Mouse (Mus musculus) left cerebral cortex, postnatal 4 days (tissue): Measurements from ENCODE around the gene Prkn. TPM values are rescaled to one million over a fixed set of nuclear protein-coding genes. Genes with fewer than 3 reads are reported as not detected.

Source experiments
- DNase-seq: peaks from one replicate; pipeline ENCODE4 v3.0.0-alpha.2; 2022
- intact Hi-C: fragments of 180-260 bp; cut with DNase I; formaldehyde crosslinking; loops from one replicate; pipeline ENCODE4 v1.15.1; 2025
- total RNA-seq, 2 experiments: library from RNA; stranded (reverse); gene quantifications; 2 replicates each; pipeline ENCODE4 v1.2.3; 2021

Gene Prkn
- total RNA-seq, 2 experiments from 2014 or later, result 12.8 to 16.2 TPM

DNA sequence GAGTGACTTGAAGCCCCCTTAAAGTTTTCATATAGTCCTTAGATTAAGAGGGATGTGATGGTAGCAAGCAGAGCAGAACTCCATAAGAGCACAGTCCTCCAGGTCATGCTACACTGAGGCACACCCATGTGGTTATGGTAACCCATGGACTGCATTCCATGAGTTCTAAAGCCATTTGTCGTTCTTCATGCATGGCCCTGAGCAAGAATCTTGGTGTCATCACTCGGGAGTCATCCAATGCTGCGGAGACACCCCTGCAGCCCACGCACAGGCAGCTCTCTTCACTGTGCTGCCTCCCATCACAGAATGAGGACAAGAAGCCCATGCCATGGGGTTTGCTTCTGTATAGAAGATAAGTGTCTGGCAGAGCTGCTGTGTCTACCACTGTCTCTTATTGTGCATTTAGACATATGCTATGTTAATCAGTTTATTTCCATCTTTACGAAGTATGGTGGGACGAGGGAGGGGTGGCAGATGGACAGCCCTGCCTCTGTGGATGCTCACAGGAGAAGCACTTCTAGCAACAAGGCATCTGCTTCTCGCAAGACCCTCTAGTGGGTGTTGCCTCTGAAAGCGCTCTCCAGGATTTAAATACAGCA lies 543.3 kb downstream of the Prkn start:
- no peak for DNase-seq
- intact Hi-C loops, result no loop called here

DNA sequence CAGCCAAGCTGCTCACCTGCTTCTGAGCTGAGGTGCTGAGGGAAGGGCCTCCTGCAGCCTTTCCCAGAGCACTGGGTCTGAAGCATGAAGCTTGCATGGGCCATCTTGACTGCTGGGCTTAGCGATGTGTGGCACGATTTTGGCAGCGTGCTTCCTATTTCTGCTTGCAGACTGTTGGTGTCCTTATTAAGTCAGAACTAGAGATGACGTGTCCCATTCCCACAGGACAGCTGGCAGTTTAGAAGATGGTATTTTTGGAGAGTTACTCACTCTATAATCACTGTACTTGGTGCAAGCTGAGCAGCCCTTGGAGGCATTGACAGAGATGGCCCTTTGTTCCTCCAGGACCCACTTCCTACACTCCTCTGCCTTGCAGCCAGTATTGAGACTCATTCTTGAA lies 545.1 kb downstream of the Prkn start:
- intact Hi-C loops, result no loop called here
- DNase-seq, result peak; percentile 29

DNA sequence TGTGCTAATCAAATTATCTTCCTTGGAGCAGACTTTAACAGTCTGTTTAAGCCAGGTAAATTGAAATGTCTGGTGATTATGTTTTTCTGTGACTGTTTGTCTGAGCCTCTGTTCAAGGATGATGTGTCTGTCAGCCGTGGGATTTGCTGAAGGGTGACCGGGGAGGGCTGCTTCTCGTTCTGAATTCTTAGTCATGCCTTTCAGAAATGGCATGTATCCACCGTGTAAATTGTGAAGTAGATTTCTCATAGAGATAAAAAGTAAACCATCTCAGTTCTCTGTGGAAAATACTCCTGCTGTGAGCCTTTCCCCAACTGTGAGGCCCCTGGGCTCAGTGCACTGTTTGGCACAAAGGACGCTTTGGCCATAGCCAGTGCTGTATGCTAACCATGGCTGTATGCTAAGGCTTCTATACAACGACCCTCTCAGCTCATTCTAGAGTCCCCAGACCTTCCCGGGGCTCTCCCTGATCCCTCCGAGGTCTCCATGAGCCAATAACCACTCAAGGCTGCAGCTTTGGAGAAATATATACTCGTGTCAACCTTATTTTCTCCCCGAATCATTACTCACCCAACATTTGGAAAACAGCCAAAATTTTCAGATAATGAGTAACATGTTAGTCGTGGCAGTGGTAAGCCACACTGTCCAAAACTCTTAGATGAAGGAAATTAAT lies 552.6 kb downstream of the Prkn start:
- no peak for DNase-seq
- intact Hi-C loops, result no loop called here

DNA sequence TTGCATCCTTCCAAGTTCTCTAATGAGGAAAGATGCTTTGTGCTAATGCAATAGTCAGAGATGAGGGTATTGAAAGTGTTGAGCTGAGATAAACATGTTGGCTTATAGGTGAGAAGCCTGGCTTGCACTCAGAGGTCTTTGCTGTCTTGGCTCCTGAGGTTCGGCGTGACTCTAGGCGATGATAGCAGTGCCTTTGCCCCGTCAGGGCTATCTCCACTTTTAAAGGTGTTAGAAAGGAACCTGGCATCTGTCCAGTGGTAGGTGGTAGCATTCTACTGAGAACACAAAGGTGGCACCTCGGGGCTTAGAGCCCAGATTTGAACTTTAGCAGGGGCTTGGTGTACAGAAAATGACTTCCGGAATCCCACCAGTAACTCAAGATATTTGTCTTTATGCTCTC lies 554.4 kb downstream of the Prkn start:
- intact Hi-C loops, result no loop called here
- no peak for DNase-seq

DNA sequence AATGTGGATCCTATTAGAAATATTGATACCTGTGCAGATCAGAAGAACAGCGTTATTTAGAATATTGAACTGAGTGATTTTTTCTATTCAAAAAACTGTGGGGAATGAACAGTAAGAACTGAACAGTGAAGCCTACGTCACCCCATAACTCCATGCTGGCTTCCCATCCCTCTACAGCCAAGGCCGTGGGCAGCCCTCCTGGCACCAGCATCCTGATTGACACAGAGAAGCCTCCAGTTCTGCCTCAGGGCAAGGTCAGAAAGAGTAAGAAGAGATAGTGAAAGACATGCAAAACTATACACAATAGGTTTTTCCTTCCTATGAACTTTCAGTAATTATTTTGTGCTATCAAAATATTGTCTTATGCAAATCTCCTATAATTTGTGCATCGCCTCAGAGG lies 557.5 kb downstream of the Prkn start:
- DNase-seq, result no peak
- intact Hi-C loops, result no loop called here

DNA sequence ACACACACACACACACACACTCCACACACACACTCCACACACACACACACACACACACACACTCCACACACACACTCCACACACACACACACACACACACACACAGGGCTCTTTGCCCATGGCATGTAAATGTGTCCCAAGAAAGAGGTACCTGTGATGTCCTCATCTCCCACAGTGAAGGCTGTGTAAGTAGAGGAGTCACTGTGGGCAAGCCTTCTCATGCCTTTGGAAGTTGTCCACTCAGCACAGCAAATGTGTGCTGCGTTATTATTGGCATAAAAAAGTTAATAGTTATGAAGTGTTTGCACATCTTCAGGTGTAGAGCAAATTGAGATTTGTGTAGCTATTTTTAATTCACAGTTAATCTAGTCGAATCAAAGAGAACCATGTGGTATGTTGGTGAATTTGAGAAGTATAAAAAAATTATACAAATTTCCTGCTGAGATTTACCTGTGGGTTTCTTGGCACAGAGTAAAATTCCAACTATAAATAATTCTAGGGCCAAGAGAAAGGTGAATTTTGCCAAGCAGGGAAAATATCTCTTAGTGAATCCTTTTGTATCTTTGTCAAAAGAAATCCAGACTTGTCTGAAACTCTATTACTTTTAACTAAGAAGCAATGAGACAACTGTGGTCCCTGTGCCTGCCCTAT lies 562.2 kb downstream of the Prkn start:
- intact Hi-C loops, result no loop called here
- DNase-seq, result no peak

DNA sequence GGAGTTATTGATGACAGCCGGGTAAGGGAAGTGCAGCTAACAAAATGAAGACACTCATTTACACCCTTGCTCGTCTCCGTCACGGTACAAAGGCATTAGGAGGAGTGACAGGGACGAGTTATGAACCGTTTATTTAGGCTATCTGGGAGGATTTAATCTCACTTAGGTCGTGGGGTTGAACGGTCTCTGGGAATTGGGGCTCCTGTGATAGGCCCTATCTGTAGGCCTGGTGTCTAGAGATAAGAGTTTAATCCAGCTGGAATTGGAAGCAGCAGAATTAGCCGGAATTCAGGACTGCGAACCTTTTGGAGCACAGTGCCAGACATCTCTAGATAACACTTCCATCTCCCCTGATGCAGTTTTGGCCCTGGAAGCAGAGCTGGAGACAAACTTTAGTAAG lies 571.2 kb downstream of the Prkn start:
- no peak for DNase-seq

DNA sequence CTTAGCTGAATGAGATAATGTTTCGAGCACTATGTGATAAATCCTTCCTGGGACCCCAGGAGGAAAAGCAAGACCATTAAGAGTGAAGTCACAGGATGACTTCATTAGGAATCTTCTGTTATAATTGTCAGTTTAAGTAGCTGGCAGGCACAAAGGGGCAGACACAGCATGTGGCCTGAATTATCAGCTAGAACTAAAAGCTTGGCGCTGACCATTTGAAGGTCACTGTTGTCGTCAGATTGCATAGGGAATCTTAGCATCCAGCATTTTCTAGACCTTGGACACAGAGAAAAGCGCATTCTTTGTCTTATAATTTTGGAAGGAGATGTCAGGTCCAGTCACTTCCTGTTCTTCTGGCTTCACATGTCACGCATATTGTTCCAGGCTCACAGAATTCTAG lies 573.5 kb downstream of the Prkn start:
- intact Hi-C loops, result no loop called here
- no peak for DNase-seq

More for the DNA sequence above, 571.2 kb downstream of the Prkn start:
- intact Hi-C loops, result no loop called here

DNA sequence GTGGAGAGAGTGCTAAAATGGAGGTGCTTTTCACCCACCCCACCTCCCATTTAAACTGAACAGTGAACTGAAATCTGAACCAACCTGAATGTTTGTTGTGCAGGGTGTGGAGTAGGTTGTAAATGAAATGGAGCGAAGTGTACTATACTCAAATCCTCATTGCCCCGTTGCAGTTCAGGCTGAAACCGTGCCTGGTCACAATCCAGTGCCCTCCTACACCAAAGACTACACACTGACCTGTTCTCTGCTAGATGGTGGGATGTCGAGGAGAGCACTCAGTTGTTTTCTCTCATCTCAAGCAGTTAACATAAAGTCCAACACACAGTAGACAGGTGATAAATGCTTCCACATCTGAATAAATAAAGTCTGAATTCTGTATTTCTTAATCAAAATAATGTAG lies 574.1 kb downstream of the Prkn start:
- no peak for DNase-seq
- intact Hi-C loops, result no loop called here

DNA sequence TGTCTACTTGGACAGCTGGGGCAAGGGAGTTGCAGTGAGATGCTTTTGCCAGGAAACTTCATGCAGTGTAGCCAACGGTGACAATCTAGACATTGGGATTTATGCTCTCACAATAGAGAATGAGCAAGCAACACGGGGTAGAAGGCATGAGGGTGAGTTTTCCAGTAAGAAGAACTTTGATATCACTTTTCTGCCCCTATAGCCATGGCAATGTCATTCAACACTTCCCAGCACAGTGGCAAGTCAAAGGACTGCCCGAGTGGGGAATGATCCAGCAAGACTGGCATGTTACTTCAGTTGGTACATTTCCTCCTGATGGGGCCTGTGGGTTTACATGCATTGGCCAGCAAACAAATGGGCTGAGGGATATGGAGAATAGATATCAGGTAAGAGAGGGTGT lies 577.0 kb downstream of the Prkn start:
- no peak for DNase-seq
- intact Hi-C loops, result no loop called here

DNA sequence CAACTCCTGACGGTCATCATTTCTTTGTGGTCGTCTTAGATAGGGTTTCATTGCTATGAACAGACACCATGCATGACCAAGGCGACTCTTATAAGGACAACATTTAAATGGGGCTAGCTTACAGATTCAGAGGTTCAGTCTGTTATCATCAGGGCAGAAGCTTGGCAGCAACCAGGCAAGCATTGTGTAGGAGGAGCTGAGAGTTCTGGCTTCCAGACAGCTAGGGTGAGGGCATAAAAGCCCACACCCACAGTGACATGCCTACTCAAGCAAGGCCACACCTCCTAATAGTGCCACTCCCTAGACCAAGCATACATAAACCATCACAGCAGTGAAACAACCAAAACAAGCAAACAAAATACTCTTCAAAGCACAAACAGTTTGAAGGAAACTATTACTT lies 579.3 kb downstream of the Prkn start:
- intact Hi-C loops, result no loop called here

DNA sequence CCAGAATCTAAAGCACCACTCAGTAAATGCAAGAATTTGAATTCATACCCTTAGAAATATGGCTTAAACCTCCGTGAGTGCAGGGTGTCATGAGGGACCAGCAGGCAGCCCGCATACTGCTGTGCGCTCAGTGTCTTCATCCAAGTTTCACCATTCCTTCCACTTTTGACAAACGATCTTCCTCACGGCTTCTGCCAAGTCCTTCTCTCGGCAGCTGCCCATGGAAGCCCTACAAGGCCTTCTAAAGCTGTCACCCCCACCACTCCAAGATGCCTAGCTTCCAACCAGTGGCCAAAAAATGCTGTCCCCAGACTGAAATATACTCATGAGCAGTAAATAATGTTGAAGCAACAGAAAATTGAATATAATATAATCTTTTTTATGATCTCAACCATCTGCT lies 580.7 kb downstream of the Prkn start:
- peak; percentile 43 for DNase-seq
- intact Hi-C loops, result no loop called here

More for the DNA sequence above, 579.3 kb downstream of the Prkn start:
- DNase-seq, result no peak

DNA sequence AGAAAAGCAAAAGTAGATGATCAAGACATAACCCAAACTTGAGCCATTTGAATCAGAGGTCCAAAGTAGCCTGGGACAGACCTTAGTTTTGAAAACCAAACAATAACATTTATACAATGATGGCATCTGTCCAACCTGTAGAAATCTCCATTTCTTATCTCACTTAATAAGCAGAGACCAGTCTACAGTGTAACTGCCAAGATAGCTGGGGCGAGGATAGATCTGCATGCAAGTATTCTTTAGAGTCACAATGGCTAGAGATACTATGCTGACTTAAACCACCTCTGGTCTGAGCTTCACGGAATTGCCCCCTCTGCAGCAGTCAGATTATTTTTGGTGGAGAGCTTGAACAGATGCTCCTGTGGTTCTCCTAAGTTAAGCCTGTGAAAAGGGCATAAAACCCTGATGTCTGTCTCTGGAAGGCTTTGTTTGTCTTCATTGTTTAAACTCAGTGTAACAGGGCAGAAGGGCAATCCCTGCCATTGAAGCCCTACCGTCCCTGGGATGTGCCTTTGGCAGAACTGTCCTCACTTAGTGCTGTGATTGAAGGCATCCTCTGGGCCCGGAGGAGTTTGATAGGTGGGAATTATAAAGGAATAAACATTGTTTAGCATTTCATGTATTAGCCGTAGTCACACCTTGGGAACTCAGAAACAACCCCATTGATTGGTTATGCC lies 581.2 kb downstream of the Prkn start:
- DNase-seq, result no peak
- intact Hi-C loops, result no loop called here

DNA sequence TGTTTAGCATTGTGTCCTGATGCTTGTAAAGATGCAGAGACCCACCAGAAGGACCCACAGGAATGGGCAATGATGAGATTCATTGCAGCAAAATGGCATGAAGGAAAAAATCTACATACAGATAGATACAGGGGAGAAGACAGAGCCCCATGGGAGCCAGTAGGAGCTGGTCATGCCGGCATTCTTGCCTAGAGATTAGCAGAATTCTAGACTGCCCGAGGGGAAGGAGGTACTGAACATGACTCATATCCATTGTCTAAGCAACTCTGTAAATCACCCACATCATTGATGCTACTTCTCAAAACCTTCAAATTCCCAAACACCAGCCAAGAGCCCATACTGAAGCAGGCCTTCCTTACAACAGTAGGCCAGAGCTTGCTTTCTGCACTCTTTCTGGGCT lies 591.1 kb downstream of the Prkn start:
- intact Hi-C loops, result no loop called here
- DNase-seq, result no peak

DNA sequence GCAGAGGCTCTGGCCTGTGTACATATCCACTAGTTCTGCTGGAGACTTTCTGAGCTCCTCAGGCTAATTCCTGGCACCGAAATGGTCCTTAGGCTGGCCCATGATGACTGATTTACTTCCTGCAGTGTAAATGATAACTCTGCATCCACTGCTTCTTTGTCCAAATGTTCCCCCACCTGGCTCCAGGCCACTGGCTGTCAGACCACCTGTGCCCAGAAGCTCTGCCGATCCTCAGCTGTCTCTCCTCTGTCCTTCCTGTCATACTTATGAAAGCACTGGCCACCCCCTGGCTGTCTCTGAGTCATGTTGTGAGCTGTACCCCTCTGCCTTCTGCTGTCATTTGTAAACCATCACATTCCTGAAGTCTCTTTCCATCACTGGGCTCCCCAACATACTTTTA lies 592.4 kb downstream of the Prkn start:
- DNase-seq, result peak; percentile 78
- intact Hi-C loops, result no loop called here

DNA sequence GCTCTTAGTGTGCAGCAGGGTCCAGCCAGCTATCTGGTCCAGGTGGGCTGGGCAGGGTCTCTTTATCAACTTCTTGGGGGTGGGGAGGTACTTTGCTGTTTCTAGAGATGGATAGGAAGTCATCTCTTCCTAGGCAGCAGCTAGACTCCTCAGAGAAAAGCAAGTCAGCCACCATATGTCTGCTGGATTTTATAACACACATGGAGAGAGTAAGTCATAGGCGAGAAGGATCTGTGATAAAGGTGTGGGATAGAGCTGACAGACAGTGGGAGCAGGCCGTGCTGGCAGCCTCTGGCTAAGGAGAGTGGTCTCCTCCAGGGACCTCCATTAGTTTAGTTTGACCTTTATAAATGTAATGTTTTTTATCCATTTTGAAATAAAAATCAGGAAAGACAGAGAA lies 622.5 kb downstream of the Prkn start:
- DNase-seq, result no peak
- intact Hi-C loops, result no loop called here

DNA sequence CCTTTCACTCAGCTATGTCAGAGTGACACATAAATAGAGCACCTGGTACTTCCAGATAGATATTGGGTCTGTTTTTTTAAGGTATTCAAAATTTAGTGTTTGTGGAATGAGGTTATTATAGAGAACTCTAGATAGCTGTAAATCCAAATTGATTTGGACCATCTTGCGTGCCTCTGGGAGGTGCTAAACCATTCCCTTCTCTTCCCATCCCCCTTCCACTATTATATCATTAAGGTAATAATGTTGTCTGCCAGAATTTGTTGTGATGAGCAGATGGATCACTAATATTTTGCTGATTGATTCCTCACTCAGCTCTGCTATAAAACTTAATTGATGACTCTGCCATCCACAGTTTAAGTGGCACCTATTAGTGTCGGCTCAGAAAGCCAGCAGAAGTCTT lies 625.9 kb downstream of the Prkn start:
- DNase-seq, result no peak
- intact Hi-C loops, result no loop called here

DNA sequence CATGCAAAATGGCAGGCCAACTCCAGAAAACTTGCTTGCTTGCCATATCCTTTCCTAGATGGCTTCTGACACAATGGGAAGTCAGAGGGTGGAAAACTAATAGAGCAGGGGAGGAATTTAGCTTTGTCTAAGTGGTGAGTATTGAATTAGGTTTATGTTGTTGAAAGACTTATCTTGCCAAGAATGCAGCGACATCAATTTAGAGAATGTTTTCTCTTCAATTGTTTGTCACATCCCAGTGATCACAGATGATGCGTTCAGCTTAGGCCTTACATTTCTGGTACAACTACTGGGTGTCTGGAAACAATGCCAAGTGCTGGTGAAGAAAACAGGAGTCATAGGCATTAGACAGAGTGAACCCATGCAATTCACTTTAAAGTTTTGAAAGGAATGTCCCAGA lies 628.4 kb downstream of the Prkn start:
- intact Hi-C loops, result no loop called here
- DNase-seq, result no peak

DNA sequence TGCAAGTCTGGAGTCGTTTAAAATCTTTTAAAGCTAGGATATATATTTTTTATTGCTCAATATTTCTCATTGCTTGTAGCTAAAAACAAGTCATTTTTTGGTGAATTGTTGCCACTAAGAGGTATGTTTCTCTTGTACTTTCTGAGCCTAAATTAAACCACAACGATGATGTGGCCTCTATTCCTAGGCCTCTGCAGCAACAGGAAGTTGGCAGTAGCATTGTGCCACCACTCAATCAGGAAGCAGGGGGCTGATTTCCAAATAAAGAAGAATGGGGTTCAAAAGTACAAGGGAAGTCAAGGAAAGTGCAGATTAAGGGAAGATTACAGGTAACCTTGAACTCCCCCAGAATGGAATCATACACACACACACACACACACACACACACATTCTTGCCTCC lies 642.8 kb downstream of the Prkn start:
- intact Hi-C loops, result no loop called here
- no peak for DNase-seq

DNA sequence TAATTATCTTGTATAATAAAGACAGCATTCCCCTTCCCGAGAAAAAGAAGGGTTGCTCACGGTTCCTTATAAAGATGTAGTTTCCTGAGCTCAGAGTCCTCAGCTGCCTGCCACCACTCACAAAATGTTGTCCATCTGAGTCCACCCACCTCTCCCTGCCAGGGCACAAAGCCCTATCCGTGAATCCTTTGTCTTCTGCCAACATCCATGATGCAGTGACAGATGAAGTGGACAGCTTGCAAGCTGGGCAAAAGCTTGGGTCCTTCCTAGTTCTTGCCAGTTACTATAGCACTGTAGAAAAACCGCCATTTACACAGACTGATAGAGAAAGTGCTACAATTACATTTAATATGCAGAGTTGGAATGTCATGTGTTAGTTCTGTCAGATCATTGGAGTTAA lies 649.9 kb downstream of the Prkn start:
- DNase-seq, result peak; percentile 70
- intact Hi-C loops, result no loop called here

DNA sequence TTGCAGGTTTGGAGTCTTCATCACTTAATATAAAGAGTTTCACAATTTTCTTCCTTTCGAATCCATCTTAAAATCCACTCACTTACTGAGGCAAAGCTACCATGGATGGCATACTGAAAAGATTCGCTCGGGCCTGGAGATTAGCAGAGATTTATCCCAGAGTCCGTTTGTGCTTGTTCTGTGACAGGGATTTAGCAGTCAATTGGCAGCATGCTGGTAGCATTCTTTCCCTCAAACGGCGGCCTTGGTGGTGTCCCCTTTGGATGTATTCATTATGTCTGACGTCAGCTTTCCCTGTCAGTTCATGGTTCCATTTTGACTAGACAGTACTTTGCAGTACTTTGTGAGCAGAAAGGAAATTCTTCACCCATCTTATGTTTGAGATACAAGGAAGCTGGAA lies 662.4 kb downstream of the Prkn start:
- intact Hi-C loops, result no loop called here

DNA sequence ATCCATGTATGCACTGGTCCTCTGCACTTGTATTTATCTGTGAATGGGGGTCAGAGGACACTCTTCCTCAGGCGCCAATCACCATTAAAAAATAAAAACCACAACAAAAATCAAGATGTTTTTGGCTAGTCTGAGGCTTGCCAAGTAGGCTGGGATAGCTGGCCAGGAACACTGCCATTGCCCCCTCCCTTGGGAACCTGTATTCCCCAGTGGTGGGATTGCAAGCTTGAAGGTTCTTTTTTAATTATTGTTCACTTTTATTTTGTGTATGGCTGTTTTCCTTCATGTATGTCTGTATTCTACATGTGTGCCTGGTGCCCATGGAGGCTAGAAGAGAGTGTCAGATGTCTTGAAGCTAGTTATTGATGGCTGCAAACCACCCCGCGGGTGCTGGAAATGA lies 664.3 kb downstream of the Prkn start:
- intact Hi-C loops, result no loop called here
- no peak for DNase-seq

More for the DNA sequence above, 662.4 kb downstream of the Prkn start:
- DNase-seq, result no peak
